Mouse (Mus musculus) bone marrow macrophage, adult 2 months (primary cell): ENCODE measurements around the gene Aff3.

Source experiments
- CTCF ChIP-seq: IDR thresholded peaks from 2 replicates; pipeline ENCODE4 v1.5.1; 2012; ENCODE audit warnings: low read depth, mild to moderate bottlenecking, low read length, moderate library complexity
- POLR2A ChIP-seq: IDR thresholded peaks from 2 replicates; pipeline ENCODE4 v1.6.1; 2012; ENCODE audit warnings: mild to moderate bottlenecking, low read depth, low read length, borderline replicate concordance

DNA sequence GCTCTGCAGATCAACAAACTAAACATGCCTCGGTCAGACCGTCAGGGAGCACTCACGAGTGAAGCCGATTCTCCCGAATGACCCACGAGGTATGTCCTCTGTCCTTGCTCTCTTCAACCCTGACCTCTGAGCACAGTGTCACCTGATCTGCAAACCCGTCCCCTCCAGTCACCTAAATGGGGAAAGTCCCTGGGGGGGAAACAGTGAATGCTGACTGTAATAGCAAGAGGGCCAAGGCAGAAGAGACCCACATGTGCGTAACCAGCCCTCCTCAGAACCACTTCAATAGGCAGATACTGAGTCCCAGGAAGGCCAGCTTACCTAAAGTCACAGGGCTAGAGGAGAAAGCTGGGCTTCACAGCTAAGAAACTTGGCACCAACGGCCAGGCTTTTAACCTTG lies 82.4 kb downstream of the Aff3 start:
- TF ChIP-seq POLR2A (no peak), CTCF (no peak)
